ENCODE assay signal across 8 mouse cellular contexts in genomic region chrX:95956497-95957293, GRCm38 (mm10). TPM values are rescaled to one million over a fixed set of nuclear protein-coding genes. Genes with fewer than 3 reads are reported as not detected.
DNase-seq lines count a peak whose midpoint lies in the region; ATAC-seq and TF ChIP-seq lines count a peak whose summit lies in the region.

Gene Las1l (minus strand): TSS chrX:95956962.

- peak within 1 kb of the TSS; percentile 45; the same call in 1 of the 2 replicates for H3K9ac ChIP-seq in forebrain, embryonic 12.5 days
- peak within 1 kb of the TSS; percentile 52 for H3K9ac ChIP-seq in heart, postnatal 0 days (replicated peaks; ENCODE audit: low read depth, low read length)
- peak within 1 kb of the TSS; percentile 71 for H3K9ac ChIP-seq in liver, embryonic 16.5 days (ENCODE audit: low read depth, low read length)
- H3K9ac ChIP-seq in neural tube, embryonic 13.5 days = peak within 1 kb of the TSS; percentile 71

- H3K4me2 ChIP-seq in forebrain, embryonic 12.5 days = peak within 1 kb of the TSS; percentile 58
- H3K4me2 ChIP-seq in heart, postnatal 0 days (ENCODE audit: low read depth, low read length) = peak within 1 kb of the TSS; percentile 76
- H3K4me2 ChIP-seq in liver, embryonic 16.5 days (ENCODE audit: low read depth, low read length) = peak within 1 kb of the TSS; percentile 66
- H3K4me2 ChIP-seq in neural tube, embryonic 13.5 days = peak within 1 kb of the TSS; percentile 68

- no peak within 1 kb of the TSS for H3K27ac ChIP-seq in forebrain, embryonic 12.5 days
- peak within 1 kb of the TSS; percentile 74 for H3K27ac ChIP-seq in heart, postnatal 0 days (ENCODE audit: low read depth)
- peak within 1 kb of the TSS; percentile 64 for H3K27ac ChIP-seq in liver, embryonic 16.5 days (ENCODE audit: low read length)
- no peak within 1 kb of the TSS for H3K27ac ChIP-seq in neural tube, embryonic 13.5 days (replicated peaks)
- peak within 1 kb of the TSS; percentile 88 for H3K27ac ChIP-seq in testis, adult 2 months (ENCODE audit: control insufficient read depth, insufficient read depth, low read depth, low read length)

- 21% methylated on average over 42 of the region's 42 CpGs for WGBS in forebrain, embryonic 12.5 days
- 21% methylated on average over 42 of the region's 42 CpGs for WGBS in heart, postnatal 0 days
- WGBS in liver, embryonic 16.5 days (ENCODE audit: insufficient replicate concordance) = 19% methylated on average over 42 of the region's 42 CpGs
- 22% methylated on average over 42 of the region's 42 CpGs for WGBS in neural tube, embryonic 13.5 days

- peak; percentile 100 for ATAC-seq in forebrain, embryonic 12.5 days (ENCODE audit: low FRiP score)
- peak; percentile 100 for ATAC-seq in heart, postnatal 0 days (ENCODE audit: insufficient read depth, low read depth)
- peak; percentile 100 for ATAC-seq in liver, embryonic 16.5 days (ENCODE audit: low read depth)
- ATAC-seq in neural tube, embryonic 13.5 days (ENCODE audit: low read depth) = peak; percentile 100

- peaks cover 30% of the 10 kb centered on the region for H3K36me3 ChIP-seq in E14TG2a.4 (ENCODE audit: insufficient read depth, low read length)
- H3K36me3 ChIP-seq in forebrain, embryonic 12.5 days (replicated peaks) = 0 out of 2 replicates have a peak, but pooled peaks cover 3% of the 10 kb centered on the region
- H3K36me3 ChIP-seq in heart, postnatal 0 days (replicated peaks; ENCODE audit: control insufficient read depth, insufficient read depth, low read length) = no peaks in the 10 kb centered on the region
- H3K36me3 ChIP-seq in liver, embryonic 16.5 days (ENCODE audit: control insufficient read depth, insufficient read depth) = no peaks in the 10 kb centered on the region
- H3K36me3 ChIP-seq in neural tube, embryonic 13.5 days = 0 out of 2 replicates have a peak, but pooled peaks cover 11% of the 10 kb centered on the region
- H3K36me3 ChIP-seq in testis, adult 2 months (ENCODE audit: control insufficient read depth, insufficient read depth, low read length) = no peaks in the 10 kb centered on the region

- TF ChIP-seq CTCF in E14TG2a.4 (conservative IDR thresholded peaks at IDR 0.05; ENCODE audit: low read length) = peak; percentile 22
- TF ChIP-seq CTCF in heart, postnatal 0 days (IDR thresholded peaks at IDR 0.05; ENCODE audit: low read depth) = peak; percentile 19; the same call in 1 of the 2 replicates
- no peak for TF ChIP-seq CTCF in testis, adult 2 months (IDR thresholded peaks at IDR 0.05; ENCODE audit: control insufficient read depth, insufficient read depth, insufficient replicate concordance, low read depth, low read length)

- H3K4me1 ChIP-seq in E14TG2a.4 (replicated peaks; ENCODE audit: low read depth, low read length) = peaks cover 7% of the 10 kb centered on the region
- H3K4me1 ChIP-seq in forebrain, embryonic 12.5 days = peaks cover 7% of the 10 kb centered on the region; the same call in 1 of the 2 replicates
- H3K4me1 ChIP-seq in heart, postnatal 0 days (ENCODE audit: control insufficient read depth, insufficient read depth) = no peaks in the 10 kb centered on the region
- H3K4me1 ChIP-seq in liver, embryonic 16.5 days (ENCODE audit: control insufficient read depth, low read depth, low read length) = no peaks in the 10 kb centered on the region; the same call in 1 of the 2 replicates
- peaks cover 11% of the 10 kb centered on the region; the same call in 1 of the 2 replicates for H3K4me1 ChIP-seq in neural tube, embryonic 13.5 days (replicated peaks)
- no peaks in the 10 kb centered on the region; the same call in 1 of the 2 replicates for H3K4me1 ChIP-seq in testis, adult 2 months (ENCODE audit: control insufficient read depth, insufficient read depth, low read length)

- H3K27me3 ChIP-seq in E14TG2a.4 (ENCODE audit: insufficient read depth, low read length) = no peaks in the 10 kb centered on the region
- H3K27me3 ChIP-seq in forebrain, embryonic 12.5 days = no peaks in the 10 kb centered on the region
- H3K27me3 ChIP-seq in heart, postnatal 0 days (ENCODE audit: control insufficient read depth, insufficient read depth, low read length) = no peaks in the 10 kb centered on the region
- H3K27me3 ChIP-seq in liver, embryonic 16.5 days (ENCODE audit: control insufficient read depth, insufficient read depth, low read depth, low read length) = no peaks in the 10 kb centered on the region
- no peaks in the 10 kb centered on the region for H3K27me3 ChIP-seq in neural tube, embryonic 13.5 days
- no peaks in the 10 kb centered on the region for H3K27me3 ChIP-seq in testis, adult 2 months (ENCODE audit: control insufficient read depth, insufficient read depth, low read length)

- peak; percentile 86 for TF ChIP-seq POLR2A in testis, adult 2 months (IDR thresholded peaks at IDR 0.05; ENCODE audit: control insufficient read depth, low read depth, low read length)

- no peak for TF ChIP-seq EP300 in heart, postnatal 0 days (IDR thresholded peaks at IDR 0.05; ENCODE audit: low read depth)

- H3K9me3 ChIP-seq in E14TG2a.4 (ENCODE audit: low read length) = no peaks in the 10 kb centered on the region
- no peaks in the 10 kb centered on the region for H3K9me3 ChIP-seq in forebrain, embryonic 12.5 days
- no peaks in the 10 kb centered on the region for H3K9me3 ChIP-seq in heart, postnatal 0 days (replicated peaks; ENCODE audit: control insufficient read depth, low read length)
- no peaks in the 10 kb centered on the region for H3K9me3 ChIP-seq in liver, embryonic 16.5 days (replicated peaks; ENCODE audit: control insufficient read depth, low read length)
- no peaks in the 10 kb centered on the region for H3K9me3 ChIP-seq in neural tube, embryonic 13.5 days

- peak; percentile 87 for DNase-seq in c-Kit-positive CD71-positive TER-119-positive erythroid progenitor cells, embryonic 14.5 days (ENCODE audit: low spot score)
- DNase-seq in heart, postnatal 0 days (ENCODE audit: low spot score) = peak; percentile 90
- peak; percentile 88 to 93 for DNase-seq in kidney, postnatal 4 days

- H3K4me3 ChIP-seq in E14TG2a.4 (replicated peaks; ENCODE audit: low read length) = peak within 1 kb of the TSS; percentile 86
- H3K4me3 ChIP-seq in forebrain, embryonic 12.5 days (replicated peaks) = peak within 1 kb of the TSS; percentile 50
- peak within 1 kb of the TSS; percentile 62 for H3K4me3 ChIP-seq in heart, postnatal 0 days (ENCODE audit: low read depth, low read length)
- H3K4me3 ChIP-seq in liver, embryonic 16.5 days (ENCODE audit: low read depth, low read length) = peak within 1 kb of the TSS; percentile 72
- H3K4me3 ChIP-seq in neural tube, embryonic 13.5 days = peak within 1 kb of the TSS; percentile 57
- peak within 1 kb of the TSS; percentile 93 for H3K4me3 ChIP-seq in testis, adult 2 months (ENCODE audit: control insufficient read depth, low read depth, low read length)

RNA-seq across cellular contexts. Expression of gene Las1l, which starts in this region (rescaled TPM):
- 69.0 and 69.4 TPM in 2 replicates for polyA plus RNA-seq in forebrain, embryonic 12.5 days (2016; fragmentation: Nextera tagmentation; extraction: Ambion mirVana)
- 14.4 and 15.2 TPM in 2 replicates for total RNA-seq in heart, postnatal 0 days (2014; rRNA removed; ENCODE audit: low replicate concordance)
- 39.5 and 43.4 TPM in 2 replicates for polyA plus RNA-seq in heart, postnatal 0 days (2015; fragmentation: Nextera tagmentation; extraction: Ambion mirVana)
- 23.2 and 25.2 TPM in 2 replicates for polyA plus RNA-seq in liver, embryonic 16.5 days (2015; fragmentation: Nextera tagmentation; extraction: Ambion mirVana)
- 92.7 and 96.5 TPM in 2 replicates for polyA plus RNA-seq in neural tube, embryonic 13.5 days (2015; fragmentation: Nextera tagmentation; extraction: Ambion mirVana)
- polyA plus RNA-seq in testis, adult 2 months (2012; rRNA removed) = 4.9 and 8.1 TPM in 2 replicates

Comparison
In these comparisons a context has a peak if more than half of its experiments do, and no peak if none do; other contexts are left out.
1. H3K27ac ChIP-seq: peak in heart, postnatal 0 days (single experiment), liver, embryonic 16.5 days (single experiment) and testis, adult 2 months (single experiment); none in forebrain, embryonic 12.5 days (single experiment) and neural tube, embryonic 13.5 days (single experiment).
2. Peak in every context shown above with its lines, with median percentiles within 50 percentile points of each other: H3K4me3 ChIP-seq, DNase-seq, ATAC-seq, H3K4me2 ChIP-seq and H3K9ac ChIP-seq.